Mouse (Mus musculus) thymus, postnatal 36 days (tissue): ENCODE results near the gene Dram1.

Experiments used
- DNase-seq, 2 experiments: peaks; one replicate each; pipeline ENCODE4 v3.0.0; 2022; ENCODE audit warnings: mixed read lengths in 2 of 2

The Dram1 gene

GRCm38 (mm10) chr10:88281699-88282098 is 97.2 kb downstream of the Dram1 start:
- no peak for DNase-seq

GRCm38 (mm10) chr10:88274045-88274444 is 104.8 kb downstream of the Dram1 start:
- no peak for DNase-seq
